Mouse (Mus musculus): ENCODE data around the gene Gnaz.

Gene Gnaz

GRCm38 (mm10) chr10:74969266-74969665, 2.3 kb downstream of the Gnaz start:
- no peak for DNase-seq

DNA sequence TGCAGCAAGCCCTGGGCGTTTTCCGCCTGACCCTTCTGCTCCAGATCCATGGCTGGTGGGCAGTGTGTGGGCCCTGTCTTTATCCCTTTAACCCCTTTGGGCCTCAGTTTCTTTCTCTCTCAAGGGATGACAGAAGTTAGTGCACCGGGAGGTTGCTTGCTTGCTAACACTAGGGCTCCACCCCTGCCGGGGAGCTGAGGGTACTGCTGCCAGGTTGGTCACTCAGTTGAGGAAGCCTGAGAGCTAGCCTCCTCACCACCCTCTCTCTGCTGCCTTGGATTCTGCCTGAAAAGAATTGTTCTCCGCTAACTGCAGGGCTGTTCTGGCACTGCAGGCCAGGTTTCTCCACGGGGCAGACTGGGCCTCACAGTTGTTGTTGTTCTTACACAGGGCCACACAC, 6.0 kb downstream of the Gnaz start:
- DNase-seq: no peak

DNA sequence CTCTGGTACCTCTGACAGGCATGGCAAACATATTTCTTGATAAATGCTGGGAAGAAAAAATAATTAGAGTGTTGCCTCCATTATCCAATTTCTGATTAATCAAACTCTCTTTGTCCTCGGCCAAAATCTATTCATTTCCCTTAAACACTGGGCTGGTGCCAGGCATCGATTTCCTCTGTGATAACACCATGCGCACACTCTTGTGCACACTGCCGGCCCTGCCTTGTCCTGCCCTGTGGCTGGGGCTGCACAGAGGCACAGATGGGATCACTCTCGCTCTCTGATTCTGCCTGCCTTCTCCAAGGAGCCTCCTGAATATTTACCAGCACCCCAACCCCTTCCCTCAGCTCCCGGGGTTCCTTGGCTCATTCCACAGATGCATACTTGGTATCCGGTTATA, 8.6 kb downstream of the Gnaz start:
- no peak for DNase-seq

DNA sequence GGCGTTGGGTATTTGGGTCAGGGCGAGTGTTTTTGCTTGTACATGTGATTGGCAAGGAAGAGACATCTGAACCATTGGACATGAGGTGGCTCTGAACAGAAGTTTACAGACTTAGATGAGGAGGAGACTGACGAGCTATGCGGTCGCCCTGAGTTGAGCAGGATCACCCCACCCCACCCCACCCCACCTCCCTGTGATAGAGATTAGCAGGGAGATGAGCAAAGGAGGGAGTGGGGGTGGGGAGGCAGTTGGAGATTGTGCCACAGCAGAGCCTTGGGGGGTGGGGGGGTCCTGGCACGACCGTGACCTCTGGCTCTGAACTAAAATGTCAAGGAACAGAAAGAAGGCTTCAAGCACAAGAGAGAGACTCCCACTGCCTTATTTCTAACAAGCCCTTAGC, 9.5 kb downstream of the Gnaz start:
- no peak for DNase-seq

- no peak for DNase-seq
Observed at GRCm38 (mm10) chr10:74978056-74978455, 11.1 kb downstream of the Gnaz start.

DNA sequence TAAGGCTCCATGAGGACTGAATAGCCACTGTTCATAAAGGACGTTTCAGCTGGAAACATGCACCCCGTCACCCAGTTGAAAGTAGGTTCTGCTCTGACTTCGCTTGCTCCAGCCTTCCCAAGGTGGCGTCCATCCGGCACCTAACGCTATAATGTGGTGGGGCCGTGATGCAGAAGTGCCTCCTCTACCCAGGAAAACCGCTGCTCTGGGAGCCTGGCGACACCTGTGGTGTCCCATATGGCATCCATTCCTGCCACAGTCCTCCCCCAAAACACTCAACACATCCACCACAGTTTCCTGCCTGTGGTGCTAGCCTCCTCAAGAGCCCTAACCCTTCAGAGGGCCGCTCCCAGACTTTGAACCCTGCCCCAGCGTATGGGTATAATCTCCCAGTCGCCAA, 14.2 kb downstream of the Gnaz start:
- DNase-seq: no peak

DNA sequence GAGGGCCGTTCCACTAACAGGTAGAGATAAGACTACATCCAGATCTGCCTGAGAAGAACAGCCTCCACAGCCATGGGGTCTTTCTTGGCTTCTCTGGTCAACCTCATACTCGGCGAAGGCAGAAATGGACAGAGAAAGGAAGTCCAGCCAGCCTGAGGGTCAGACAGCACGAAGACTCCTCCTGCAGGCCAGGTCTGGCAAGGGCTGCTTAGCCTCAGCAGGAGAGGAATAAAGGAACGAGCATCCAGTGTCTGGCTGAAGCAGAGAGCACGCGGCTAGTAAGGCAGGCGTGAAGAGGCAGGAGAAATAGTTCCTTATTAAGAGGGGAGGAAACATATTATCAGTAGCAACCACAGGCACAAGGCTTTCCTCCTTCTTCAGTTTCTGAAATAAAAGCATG, 16.2 kb downstream of the Gnaz start:
- no peak for DNase-seq

GRCm38 (mm10) chr10:74987698-74988470, 20.9 kb downstream of the Gnaz start:
- no peak for DNase-seq

DNA sequence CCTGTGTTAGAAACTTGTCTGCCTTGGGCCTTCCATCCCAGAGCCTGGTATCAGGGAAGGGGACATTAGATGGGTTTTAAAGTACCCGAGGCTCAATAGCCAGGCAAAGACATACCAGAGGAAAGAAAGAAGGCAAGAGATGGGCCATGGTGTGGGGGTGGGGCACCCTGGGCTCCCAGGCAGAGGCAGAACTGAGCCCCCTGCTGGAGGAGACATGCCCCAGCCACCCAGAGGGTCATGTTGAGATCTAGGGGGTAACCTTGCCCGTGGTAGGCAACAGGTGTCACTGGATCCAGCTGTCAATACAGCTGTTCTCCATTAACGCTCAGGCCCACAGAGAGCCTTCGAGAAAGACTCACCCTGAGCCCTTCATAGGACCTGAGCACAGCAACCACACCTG, 22.8 kb downstream of the Gnaz start:
- no peak for DNase-seq

GRCm38 (mm10) chr10:74990584-74991322, 23.8 kb downstream of the Gnaz start:
- DNase-seq: no peak

DNA sequence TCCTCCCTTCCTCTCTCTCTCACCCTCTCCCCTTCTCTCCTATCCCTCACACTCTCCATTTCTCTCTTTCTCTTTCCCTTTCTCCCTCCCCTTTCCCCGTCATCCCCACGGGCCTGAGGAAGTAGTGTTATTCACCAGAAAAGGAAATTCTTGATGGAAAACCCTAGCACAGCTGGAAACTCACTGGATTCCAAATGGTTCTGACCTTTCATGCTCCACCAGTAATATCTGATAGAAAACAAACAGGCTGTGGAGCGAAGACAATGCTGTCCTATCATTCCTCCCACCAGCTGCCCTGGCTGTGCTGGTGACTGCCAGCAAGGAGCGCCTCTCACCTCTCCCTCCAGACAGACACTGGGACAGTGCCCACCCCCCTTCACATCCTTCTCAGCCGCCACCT, 27.9 kb downstream of the Gnaz start:
- DNase-seq: no peak

DNA sequence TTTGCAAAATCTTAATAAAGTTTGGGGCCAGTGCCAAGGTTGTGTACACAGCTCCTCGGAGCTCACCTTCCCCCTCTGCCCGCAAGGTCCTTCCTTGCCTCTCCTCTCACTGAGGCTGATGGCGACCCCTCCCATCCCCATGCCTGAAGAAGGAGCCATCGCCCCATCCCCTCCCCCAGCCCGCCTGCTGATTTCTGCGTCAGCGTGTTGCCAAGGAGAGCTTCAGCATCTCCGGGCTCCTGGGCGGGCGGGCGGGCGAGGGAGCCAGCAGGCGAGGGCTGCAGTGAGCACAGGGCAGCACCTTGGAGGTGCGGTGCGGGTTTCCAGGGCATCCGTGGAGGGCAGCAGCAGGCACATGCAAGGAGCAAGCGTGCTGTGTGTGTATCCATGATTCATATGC, 28.4 kb downstream of the Gnaz start:
- DNase-seq: no peak

GRCm38 (mm10) chr10:75001391-75001790, 34.4 kb downstream of the Gnaz start:
- DNase-seq: peak; percentile 88

GRCm38 (mm10) chr10:75004067-75004466, 37.1 kb downstream of the Gnaz start:
- DNase-seq: no peak

DNA sequence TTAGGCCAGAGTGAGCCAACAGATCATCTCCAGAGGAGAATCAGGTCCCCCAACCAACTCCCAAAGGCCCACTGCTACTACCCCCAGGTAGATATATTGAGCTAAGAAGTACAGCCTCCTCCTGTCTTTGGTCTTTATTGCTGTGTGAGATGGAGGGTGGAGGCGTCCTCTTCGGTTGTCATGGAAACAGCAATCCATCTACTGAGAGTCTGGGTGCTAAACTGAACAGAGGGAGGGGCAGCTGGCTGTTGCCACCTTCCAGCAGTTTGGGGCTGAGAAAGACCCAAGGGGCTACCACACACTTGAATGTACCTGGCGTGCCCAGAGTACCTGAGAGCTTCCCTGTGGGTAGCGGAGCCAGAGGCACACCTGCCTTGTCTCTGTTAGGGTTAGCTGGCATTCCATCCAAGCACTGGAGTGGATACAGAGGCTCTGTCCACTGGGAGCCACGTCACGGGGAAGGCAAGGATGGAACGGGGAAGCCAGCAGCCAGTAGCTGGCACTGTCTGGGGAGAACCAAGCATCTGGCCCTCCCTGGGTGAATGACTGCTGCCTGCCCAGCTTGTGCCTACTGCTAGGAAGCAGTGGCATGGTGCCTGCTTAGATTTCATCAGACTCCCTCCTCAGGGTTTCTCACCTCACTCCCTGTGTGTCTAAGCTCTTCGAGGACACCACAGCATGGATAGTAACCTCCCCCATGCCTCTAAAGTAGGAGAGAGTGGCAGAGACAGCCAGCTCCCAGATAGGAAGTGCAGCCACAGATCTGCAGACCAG, 40.1 kb downstream of the Gnaz start:
- no peak for DNase-seq

- DNase-seq: no peak
Observed at GRCm38 (mm10) chr10:75010704-75011103, 43.7 kb downstream of the Gnaz start.

DNA sequence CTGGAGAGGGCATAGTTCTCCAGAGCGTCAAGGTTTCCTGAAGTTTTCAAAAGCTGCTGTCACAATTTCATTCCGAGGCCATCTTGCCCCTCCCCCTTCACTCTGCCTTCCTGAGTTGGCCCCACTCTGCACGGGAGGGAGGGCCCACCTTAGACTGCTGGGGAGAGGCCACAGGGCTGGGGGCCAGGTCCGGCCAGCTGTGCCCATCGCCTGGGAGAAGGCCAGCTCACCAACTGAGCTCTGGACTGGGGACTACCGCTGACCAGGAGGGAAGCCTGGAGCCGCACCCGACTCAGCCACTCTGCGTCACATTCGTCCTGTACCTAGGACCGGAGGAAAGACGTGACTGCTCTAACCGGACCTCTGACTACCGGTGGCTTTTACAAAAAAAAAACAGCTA, 48.5 kb downstream of the Gnaz start:
- DNase-seq: no peak

GRCm38 (mm10) chr10:75016481-75016880, 49.5 kb downstream of the Gnaz start:
- no peak for DNase-seq

DNA sequence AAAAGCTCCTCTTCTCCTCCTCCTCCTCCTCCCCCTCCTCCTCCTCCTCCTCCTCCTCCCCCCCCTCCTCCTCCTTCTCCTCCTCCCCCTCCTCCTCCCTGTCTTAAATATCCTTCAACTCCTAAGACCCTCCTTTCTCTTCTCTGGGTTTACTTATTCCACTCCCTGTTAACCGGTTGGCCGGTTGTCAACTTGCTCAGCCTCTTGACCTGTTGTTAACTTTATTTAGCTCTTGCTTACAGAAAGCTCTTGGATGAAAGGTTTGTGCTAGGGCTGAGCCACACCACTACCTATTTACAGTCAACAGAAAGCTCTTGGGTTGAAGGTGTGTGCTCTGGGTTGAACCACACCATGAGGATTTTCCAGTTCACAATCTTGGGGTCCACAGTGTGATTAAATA, 53.3 kb downstream of the Gnaz start:
- DNase-seq: no peak

- peak; percentile 66 for DNase-seq
Observed at GRCm38 (mm10) chr10:75021138-75021537, 54.2 kb downstream of the Gnaz start.

- no peak for DNase-seq
Observed at GRCm38 (mm10) chr10:75026491-75026890, 59.5 kb downstream of the Gnaz start.

- no peak for DNase-seq
Observed at GRCm38 (mm10) chr10:75028743-75029142, 61.8 kb downstream of the Gnaz start.

DNA sequence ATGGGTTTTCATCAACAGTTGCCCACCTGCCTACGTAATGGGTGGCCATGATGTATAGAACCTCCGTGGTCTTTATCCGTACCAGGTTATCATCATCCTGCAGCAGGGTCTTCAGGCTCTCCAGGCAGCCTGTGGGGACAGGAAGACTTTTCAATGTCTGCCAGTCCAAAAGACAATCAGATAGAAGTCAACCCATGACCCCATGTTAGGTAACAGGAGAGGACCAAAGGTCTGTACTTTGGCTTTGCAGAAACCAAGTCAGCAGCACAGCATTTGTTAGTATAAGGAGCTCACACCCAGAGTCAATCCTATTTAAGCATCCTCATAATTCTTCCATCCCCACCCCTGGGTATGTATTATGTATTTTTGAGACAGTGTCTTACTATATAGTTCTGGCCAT, 62.7 kb downstream of the Gnaz start:
- no peak for DNase-seq

DNA sequence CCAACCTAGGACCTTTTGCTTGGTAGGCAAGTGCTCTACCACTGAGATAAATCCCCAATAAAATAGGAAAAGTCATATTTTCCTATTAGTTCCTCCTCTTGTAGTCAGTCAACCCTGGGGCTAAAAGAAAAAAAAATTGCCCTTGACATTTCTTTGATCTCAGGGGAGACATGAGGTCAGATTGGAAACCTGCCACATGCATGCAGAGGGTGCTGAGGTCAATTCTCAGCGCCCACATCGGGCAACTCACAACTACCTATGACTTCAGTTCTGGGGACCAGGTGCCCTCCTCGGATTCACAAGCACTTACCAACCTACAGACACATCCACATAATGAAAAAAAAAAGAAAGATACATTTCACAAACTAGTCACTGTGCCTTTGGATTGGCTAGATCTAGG, 63.3 kb downstream of the Gnaz start:
- no peak for DNase-seq
